Mouse (Mus musculus) T-helper 1 cell (primary cell): ENCODE measurements around the gene Dpf3.

ENCODE experiments used
- in situ Hi-C: fragments of 300-600 bp; cut with MboI, MseI; formaldehyde crosslinking; loops from one replicate; pipeline ENCODE4 v1.15.1; 2025; ENCODE audit warnings: high pct_unique_total_duplicates

Gene Dpf3

DNA sequence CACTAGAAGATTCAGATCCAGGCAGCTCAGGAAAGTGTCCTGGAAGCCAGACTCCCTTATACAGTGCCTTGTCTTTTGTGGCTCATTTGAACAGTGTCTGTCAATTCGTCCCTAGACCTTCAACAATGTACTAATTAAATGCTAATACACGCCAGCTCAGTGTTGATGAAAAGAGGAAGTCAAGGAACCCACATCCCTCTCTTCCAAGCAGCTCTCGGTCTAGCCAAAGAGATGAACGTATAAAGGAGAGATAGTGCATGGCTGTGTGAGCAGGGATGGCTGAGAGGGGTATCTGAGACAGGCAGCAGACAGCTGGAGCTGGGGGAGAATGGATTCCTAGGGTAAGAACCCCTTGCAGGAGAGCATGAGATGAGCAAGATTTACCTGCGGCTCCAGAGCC lies 189.2 kb downstream of the Dpf3 start:
- in situ Hi-C loops = no loop called here

DNA sequence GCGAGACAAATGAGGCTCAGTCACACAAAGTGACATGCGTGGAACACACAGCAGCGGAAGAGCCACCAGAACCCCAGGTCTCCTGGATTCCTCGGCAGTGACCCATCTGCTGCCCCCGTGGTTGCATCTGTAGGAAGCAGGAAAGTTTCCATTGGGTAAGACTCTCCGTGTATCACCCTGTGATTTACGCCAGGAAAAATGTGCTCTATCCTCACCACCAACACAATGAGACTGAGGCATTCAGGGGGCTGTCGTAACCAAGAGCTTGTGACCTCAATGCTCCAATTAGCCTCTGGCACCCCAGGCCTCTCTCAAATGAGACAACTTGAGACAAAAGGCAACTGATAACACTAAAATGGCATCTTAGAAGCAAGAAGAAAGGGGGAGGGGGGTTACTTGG lies 192.5 kb downstream of the Dpf3 start:
- in situ Hi-C loops = no loop called here

DNA sequence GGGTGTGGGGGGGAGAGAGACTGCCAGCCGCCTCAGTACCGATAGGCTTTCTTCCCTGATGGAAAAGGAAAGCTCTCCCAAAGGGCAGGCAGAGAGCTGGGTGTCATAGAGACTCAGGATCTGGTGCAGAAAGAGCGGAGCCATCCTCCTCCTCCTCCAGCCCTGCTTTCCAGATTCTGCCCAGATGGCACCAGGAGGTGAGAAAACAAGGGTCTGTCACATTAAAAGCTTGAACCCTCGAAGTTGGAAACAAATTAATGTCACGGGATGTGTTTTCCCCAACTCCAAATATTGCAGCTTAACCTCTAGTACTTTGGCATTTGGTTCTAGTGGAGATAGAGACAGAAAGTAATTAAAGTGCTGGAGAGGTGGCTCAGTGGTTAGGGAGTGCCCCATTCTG lies 195.6 kb downstream of the Dpf3 start:
- in situ Hi-C loops = no loop called here

DNA sequence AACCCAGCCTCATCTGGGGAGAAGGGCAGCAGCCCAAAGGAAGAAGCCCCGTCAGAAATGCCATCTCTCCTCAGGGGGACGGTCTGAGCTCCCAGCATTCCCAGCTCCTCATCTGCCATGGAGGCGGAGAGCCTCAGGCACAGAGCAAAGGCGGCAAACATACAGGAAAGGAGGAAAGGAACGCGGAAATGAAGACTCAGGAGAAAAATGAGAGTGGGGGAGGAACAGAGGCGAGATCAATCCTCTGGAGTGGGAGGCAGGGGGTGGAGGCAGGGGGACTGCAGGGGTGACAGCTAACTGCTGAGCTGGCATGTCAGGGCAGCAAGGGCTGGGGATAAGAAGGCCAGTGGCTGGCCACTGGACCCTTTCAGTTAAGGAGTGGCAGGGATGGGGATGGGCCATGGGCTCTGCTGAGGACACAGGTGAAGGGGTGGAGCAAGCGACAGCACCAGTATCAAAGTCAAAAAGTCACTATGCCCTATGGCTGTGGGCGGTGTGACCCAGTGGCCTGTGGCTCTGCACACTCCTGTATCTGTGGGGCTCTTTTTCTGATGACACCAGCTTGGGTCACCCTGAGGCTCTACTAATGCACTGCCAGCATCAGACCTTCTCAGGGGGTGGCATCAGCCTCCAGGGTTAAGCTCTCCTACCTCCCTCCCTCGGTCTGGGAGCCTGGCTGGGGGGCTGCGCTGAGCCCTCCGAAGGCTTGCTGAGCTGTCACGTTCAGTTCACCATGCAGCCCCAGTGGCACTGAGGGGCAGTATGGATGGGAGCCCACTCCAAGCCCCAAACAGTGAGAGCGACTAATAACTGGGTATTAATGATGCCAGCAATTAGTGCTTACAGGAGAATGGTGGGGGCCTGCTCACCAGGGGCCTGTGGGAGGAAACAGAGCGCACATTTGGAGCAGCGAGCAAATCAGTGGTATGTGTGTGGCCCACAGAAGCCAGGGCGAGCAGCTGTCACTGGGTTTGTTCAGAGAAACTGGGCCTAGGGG lies 200.7 kb downstream of the Dpf3 start:
- in situ Hi-C loops = no loop called here

GRCm38 (mm10) chr12:83283591-83284320 lies 203.8 kb downstream of the Dpf3 start:
- in situ Hi-C loops = no loop called here

- in situ Hi-C loops = no loop called here
These were observed 209.7 kb downstream of the Dpf3 start for GRCm38 (mm10) chr12:83277537-83278441.

GRCm38 (mm10) chr12:83271215-83271614 lies 216.3 kb downstream of the Dpf3 start:
- in situ Hi-C loops = no loop called here

GRCm38 (mm10) chr12:83268504-83268922 lies 219.0 kb downstream of the Dpf3 start:
- in situ Hi-C loops = no loop called here

GRCm38 (mm10) chr12:83260540-83260939 lies 227.0 kb downstream of the Dpf3 start:
- in situ Hi-C loops = no loop called here

DNA sequence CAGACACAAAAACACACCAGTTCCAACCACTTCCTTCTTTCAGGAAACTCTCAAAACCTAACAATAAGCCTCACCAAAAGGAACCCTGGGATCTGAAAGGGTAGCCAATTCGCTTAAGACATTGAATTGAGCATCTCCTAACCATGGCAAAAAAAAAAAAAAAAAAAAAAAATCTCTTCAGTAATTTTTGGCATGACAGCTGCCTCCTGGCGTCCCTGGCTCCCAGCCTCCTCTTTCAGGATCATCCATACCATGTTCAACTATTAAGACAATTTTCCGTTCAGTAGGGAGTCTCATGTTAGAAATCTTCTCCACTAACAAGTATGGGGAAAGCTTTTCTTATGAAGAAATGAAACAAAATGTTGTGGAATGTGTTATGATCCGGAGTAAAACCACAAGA lies 233.1 kb downstream of the Dpf3 start:
- in situ Hi-C loops = no loop called here

DNA sequence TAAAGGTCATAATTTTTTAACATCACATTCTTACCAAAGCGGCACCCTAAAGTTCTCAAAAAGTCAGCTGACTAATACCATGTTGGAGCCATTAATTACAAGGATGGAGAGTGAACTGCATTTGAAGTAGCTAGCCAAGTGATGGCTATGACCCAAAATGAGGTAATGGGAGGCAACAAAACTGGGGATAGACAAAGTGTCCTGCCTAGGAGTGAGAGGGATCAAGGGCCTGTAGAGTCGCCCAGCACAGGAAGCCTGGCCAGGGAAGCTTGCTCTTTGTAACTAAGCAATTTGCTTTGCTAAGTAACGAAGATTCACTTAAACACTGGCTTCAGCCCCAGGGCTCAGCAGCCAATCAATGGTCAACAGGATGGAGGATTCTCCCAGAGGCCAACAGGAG lies 238.4 kb downstream of the Dpf3 start:
- in situ Hi-C loops = no loop called here

DNA sequence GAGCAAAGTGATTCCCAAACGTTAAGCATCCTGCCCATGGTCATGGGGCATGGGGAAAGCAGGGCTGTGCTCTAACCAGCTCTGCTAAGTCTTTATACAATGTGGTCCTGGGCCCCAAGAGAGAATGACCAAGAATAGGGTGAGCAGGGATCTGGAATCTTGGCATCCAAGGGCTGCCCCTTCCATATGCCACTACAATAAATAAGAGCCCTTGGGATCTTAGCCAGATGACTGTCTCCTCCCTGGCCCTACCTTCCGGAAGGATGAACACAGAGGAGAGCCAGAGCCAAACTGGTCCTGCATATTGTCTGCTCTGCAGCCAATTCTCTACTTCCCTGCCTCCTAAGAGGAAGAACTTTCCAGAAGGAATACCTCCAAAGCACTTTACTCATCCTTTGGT lies 238.9 kb downstream of the Dpf3 start:
- in situ Hi-C loops = no loop called here

- in situ Hi-C loops = no loop called here
These were observed 239.8 kb downstream of the Dpf3 start for GRCm38 (mm10) chr12:83247669-83248068.

DNA sequence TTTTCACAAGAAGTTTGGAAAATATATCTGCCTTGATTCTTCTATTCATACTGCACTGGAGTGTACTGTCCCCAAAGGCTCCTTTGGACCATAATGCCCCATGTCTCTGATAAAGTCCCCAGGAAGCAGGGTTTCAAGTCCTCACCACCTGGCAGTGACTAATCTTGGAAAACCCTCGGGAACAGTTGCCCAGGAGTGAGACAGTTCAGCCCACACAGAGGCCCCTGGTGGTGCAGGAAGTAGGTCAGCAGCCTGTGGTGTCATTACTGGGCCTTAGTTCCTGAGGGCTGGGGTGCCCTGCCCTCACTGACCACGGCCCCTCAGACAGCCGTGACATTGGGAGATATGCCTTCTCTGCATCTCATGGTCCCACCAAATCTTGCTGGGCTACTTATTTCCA lies 246.5 kb downstream of the Dpf3 start:
- in situ Hi-C loops = no loop called here

- in situ Hi-C loops = no loop called here
These were observed 246.9 kb downstream of the Dpf3 start for GRCm38 (mm10) chr12:83240571-83240970.

DNA sequence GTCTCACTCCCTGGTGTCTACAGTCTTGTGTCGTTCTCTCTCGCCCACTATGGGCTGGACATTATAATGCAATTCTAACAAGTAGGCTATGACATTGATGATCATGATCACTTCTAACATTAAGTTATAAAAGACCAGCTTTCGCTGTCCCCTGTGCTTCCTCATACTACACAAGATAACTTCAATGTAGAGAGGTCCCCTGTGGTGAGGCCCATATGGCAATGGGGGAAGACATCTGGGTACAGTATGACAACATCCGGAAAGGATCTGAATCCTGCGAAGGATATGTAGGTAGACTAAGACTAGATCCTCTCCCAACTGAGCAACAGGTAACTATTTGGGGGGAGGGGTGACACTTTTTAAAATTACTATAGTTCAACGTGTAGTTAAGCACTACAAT lies 251.7 kb downstream of the Dpf3 start:
- in situ Hi-C loops = no loop called here

DNA sequence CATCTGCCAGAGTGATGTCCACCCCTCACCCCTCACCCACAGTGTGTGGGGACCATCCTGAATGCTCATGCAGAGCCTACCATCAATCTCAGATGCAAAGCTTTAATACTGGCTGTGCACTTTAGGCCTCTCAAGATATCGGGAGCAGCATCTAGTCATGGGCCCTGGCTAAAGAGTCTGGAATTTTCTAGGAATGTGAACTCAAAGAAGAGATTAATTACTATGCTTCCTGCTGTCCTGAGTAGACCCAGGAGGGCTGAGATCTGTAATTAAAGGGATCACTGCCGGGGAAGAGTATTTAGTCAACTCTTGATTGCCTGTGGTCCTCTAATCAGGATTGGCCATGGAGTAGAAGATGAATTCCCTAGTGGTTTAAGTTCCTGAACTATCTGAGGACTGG lies 252.5 kb downstream of the Dpf3 start:
- in situ Hi-C loops = no loop called here

DNA sequence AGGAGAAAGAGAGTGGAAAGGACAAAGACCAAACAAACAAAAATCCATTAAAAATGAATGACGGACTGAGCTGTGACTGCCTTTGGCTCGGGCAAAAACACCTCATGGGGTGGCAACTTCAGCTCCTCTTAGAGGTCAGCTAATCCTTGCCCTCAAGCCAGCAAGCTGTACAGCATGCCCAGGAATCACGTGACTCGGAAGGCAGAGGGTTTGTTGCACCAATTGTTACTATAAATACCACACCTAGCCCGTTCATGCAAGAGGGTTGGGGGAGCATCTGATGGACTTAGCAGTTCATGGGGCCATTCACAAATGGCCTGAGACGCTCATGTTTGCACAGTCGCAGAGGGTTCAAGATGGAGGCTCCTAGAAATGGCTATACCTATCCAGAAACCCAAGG lies 253.9 kb downstream of the Dpf3 start:
- in situ Hi-C loops = no loop called here

- in situ Hi-C loops = no loop called here
These were observed 254.6 kb downstream of the Dpf3 start for GRCm38 (mm10) chr12:83232916-83233315.

DNA sequence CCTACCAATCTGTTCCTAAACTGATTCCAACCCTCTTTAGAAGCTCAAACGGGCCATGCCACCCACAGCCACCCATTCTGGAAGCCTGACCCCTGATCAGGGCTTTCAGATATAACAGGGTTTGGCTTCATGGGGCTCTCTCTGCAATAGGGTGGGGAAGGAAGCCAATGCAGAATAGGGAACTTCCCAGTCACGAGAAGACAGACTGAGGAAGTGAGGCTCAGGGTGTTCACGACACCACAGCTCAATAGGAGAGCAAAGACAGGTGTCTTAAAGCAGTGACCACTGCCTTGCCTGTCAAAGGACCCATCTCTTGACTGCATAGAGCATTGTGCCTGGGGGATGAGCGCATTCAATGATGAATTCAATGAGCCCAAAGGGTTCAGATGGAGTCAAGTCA lies 256.3 kb downstream of the Dpf3 start:
- in situ Hi-C loops = no loop called here

GRCm38 (mm10) chr12:83229683-83230082 lies 257.8 kb downstream of the Dpf3 start:
- in situ Hi-C loops = no loop called here

DNA sequence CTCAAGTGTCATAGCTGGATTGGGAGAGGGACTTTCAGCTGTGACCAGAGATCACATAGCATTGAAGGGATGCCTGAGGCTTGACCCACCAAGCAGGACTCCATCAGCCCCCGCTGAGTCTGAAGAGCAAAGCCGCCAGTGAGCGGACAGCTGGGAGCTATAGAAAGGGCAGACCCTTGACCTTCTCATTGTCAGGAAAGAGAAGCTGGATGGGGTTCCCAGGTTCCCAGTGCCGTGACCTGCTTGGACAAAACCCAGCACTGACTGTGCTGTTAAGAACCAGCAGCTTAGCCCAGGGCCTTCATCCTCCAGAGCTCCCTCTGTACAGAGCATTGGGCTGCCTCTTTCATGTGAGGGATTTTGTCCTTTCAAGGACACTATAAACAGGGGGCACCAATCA lies 260.5 kb downstream of the Dpf3 start:
- in situ Hi-C loops = no loop called here
